Mouse (Mus musculus) leukemia stem cell, adult 10-12 weeks (primary cell): ENCODE results near the gene Prkci. TPM values are rescaled to one million over a fixed set of nuclear protein-coding genes. Genes with fewer than 3 reads are reported as not detected.

Experiments
- polyA plus RNA-seq: library from polyadenylated mRNA; stranded (reverse); fragments of >175 nt; gene quantifications from 2 replicates; pipeline ENCODE4 v1.2.3, GENCODE M21; 2012; ENCODE audit warnings: low replicate concordance

The Prkci gene
- 1.0 and 1.3 TPM in 2 replicates for polyA plus RNA-seq

GRCm38 (mm10) chr3:30995283-30995898 lies at the start of gene Prkci:
Prkci (plus strand) TSS chr3:30995747.

GRCm38 (mm10) chr3:30969104-30969581 lies 26.4 kb upstream of the Prkci start, which contains the start of gene Phc3:
Phc3 (minus strand) TSS chr3:30969415.

DNA sequence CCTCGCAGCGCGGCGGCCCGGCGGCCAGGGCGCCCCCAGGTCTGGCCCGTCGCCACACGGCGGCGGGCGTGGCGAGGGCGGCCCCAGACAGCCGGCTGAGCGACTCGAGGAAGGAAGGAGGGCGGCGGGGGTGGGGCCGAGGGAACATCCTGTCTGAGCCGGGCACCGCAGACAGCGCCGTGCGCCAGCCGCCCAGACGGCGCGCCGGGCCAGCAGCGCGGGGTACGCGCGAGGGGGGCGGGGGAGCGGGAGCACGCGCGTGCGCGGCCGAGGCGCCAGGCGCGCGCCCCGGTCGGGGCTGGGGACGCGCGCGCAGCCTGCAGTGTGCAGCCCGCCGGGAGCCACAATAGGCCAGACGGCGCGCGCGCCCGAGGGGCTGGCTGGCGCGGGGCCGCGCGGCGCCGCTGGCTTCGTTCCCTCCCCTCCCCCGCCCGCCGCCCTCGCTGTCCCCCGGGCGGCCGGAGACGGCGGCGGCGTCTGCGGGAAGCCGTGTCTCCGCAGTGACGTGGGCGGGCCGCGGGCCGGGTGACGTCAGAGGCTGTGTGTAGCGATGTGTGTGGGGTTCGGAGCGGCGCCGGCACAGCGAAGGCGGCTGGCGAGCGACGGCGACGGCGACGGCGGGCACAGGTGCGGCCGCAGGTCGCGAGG lies 99.1 kb downstream of the Prkci start, which contains the start of gene Skil:
TSS of gene Skil (plus strand) at position 528 of the 648 bp plus-strand sequence.

Other genes with a start within 250 kb of the Prkci start
- not detected in 2 replicates for gene Samd7, start 249.5 kb upstream of the Prkci start, polyA plus RNA-seq
- 10.2 and 10.4 TPM in 2 replicates for gene Sec62, start 202.9 kb upstream of the Prkci start, polyA plus RNA-seq
- gene Gpr160, start 139.8 kb upstream of the Prkci start, polyA plus RNA-seq: 0.08 TPM in 1 of 2 replicates, not detected in the other
- 1.2 and 4.6 TPM in 2 replicates for gene Phc3, start 26.3 kb upstream of the Prkci start, polyA plus RNA-seq
- 0.21 and 1.9 TPM in 2 replicates for gene Skil, start 99.3 kb downstream of the Prkci start, polyA plus RNA-seq
- gene Cldn11, start 154.2 kb downstream of the Prkci start, polyA plus RNA-seq: not detected in 2 replicates